Mouse (Mus musculus) lung, adult 2 months (tissue): Measurements from ENCODE around the gene Rho.

Experiments
- CTCF ChIP-seq: fragments of 200-500 bp; IDR thresholded peaks from 2 replicates; pipeline ENCODE4 v1.5.1; 2011; ENCODE audit warnings: mild to moderate bottlenecking, low read length, control low read depth; ENCODE audit not compliant: insufficient read depth
- POLR2A ChIP-seq: fragments of 200-500 bp; IDR thresholded peaks from 2 replicates; pipeline ENCODE4 v1.6.1; 2011; ENCODE audit warnings: low read depth, mild to moderate bottlenecking, control low read depth, low read length, borderline replicate concordance; ENCODE audit errors: extremely low read depth

DNA sequence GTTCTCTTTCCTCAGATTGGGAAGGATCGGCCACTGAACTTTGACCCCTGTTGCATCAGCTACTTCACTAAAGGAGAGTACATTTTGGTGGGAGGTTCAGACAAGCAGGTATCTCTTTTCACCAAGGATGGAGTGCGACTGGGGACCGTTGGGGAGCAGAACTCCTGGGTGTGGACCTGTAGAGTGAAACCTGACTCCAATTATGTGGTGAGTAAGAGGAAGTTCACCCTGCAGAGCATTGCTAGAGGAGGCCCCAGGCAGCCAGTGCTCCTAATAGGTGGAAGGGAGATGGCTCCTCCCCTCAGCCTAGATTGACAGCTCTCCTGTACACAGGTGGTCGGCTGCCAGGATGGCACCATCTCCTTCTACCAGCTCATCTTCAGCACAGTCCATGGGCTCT is 44.7 kb upstream of the Rho start:
- no peak for TF ChIP-seq CTCF
- no peak for TF ChIP-seq POLR2A
